Mouse (Mus musculus) cerebellum, postnatal 4 days (tissue): ENCODE measurements around the gene Snx1.

Experiments
- DNase-seq, 2 experiments: peaks; one replicate each; pipeline ENCODE4 v3.0.0; 2022; ENCODE audit warnings: low spot score in 2 of 2, mixed read lengths in 1 of 2

The Snx1 gene

DNA sequence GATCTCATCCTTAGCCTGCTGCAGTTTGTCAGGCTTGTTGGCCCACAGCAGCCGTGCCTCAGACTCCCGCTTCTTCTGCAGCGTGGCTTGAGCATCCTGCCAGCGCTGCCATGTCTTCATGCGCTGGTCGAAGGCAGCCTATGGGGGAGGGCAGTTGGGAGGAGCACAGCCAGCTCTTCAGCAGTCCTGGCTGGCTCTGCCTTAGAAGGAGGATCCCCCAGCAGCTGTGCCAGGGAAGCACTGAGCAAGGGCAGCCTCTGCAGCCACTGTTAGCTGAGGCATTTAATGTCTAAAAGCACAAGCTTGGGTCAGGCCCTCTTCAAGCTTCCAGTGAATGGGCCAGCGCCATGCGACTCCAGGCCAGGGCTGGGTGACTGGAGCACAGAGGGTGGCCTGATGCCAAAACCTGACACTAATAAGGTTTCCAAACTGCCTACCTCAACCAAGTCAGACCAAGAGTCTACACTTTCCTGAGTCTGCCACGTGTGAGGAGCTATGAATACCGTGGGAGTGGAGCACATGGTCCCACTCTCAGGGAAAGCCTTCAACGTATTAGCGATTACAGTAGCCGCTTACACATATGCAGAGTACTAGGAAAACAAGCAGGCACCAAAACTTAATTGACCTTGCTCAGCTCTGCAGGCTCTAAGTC, 35.7 kb downstream of the Snx1 start:
- DNase-seq: no peak

DNA sequence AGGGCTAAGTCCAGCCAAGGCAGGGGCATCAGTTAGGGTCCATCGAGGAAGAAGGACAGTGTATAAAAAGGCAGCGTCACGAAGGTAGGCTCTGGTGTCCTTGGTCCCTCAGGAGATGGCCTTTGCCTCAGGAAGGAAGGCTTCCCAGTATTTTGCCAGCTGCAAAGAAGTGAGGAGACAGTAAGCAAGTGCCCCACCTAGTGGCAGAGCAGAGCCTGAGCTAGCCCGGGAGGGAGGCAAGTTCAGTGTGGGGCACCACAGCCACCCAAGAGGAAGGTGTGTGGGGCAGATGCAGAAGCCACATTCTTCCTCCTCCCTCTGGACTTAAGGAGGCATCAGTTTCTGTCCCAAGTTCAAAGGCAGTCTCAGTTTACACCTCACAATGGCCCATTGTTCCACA, 38.0 kb downstream of the Snx1 start:
- DNase-seq: peak in 1 of 2 experiments; percentile 47

DNA sequence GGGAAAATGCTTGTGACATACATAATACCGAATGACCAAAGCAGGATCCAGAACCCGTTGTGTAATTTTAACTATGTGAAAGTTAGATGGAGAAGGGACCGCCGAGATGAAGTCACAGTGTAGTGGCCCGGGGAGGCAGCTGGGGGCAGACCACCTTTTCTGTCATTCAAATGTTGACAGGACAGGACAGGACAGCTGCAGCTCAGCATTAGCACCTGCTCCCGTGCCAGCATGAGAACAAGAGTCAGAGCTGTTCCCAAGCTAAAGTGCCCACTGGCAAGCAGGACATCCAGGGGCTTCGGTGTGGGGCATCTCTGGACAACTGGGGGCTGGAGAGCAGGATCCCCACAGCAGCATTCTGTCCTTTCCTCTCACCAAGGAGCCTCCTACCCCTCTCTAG, 39.3 kb downstream of the Snx1 start:
- DNase-seq: no peak

- DNase-seq: peak in 1 of 2 experiments; percentile 5
Observed at GRCm38 (mm10) chr9:66084171-66084570, 42.2 kb downstream of the Snx1 start.

GRCm38 (mm10) chr9:66081999-66082398, 44.4 kb downstream of the Snx1 start:
- DNase-seq: no peak

DNA sequence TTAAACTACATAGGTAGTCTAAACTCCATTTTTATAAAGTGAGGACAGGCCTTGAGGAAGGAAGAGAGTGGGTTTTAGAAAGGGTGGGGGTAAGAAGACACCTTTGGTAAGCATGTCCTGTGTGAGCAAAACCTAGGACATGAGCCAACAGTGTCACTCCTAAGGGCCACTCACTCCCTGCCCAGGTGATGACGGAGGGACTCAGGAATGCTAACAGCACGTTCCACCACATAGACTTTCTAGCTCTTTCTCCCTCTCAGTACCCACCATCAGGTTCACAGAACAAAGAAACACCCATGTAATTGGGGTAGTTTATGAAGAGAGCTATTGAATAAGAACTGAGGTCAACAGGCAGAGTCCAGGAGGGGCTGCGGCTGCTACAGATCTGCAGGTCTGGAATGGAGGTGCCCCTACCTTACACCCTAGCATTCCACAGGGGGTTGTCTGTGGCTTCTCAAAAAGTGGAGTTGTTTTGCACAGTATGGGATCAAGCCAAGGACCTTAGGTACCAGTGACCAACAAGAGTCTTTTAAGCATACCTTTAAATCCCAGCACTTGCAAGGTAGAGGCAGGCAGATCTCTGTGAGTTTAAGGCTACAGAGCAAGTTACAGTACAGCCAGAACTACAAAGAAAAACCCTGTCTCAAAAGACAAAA, 45.5 kb downstream of the Snx1 start:
- DNase-seq: no peak

GRCm38 (mm10) chr9:66078493-66078892, 47.9 kb downstream of the Snx1 start:
- DNase-seq: no peak

DNA sequence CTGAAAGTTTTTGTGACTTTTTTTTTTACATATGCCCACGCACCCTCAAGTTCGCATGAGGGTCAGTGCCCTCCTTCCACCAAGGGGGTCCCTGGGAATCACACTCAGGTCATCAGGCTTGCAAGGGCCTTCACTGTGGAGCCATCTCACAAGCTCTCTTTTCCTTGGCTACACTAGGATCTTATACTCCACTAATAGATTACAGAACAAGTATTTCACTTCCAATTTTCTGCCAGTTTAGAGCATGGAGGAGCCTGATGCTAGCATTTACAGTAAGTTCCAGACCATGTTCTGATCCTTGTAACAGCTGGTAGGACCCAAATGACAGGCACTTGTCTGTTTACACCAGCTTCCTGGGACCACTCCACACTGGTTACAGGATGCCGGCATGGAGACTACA, 48.3 kb downstream of the Snx1 start:
- DNase-seq: no peak

- no peak for DNase-seq
Observed at GRCm38 (mm10) chr9:66072754-66073153, 53.6 kb downstream of the Snx1 start.

- no peak for DNase-seq
Observed at GRCm38 (mm10) chr9:66070151-66070550, 56.2 kb downstream of the Snx1 start.

- peak; percentile 48 to 68 for DNase-seq
Observed at GRCm38 (mm10) chr9:66069583-66069982, 56.8 kb downstream of the Snx1 start, which contains the start of gene Snx22. Gene Snx22 (minus strand): TSS chr9:66069719.

DNA sequence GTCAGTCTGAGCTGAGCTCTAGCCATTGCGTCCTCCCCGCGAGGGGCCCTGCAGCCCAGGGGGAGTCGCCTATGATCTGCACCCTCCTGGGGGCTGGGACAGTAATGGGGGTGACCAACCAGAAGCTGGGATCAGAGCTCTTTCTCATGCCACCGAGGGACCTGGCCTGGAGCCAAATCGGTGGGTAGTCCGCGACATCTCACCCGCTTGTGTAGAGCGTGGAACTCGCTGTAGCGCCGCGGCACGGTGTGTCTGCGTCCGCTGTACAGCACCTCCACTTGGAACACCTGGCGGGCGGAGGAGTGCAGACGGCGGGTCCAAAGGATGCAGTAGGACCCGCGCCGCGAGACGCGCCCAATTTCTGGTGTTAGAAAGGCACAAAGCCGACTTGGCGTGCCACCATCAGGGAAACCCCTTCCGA, 57.4 kb downstream of the Snx1 start:
- peak in 1 of 2 experiments; percentile 43 for DNase-seq

GRCm38 (mm10) chr9:66068056-66068455, 58.3 kb downstream of the Snx1 start:
- no peak for DNase-seq

DNA sequence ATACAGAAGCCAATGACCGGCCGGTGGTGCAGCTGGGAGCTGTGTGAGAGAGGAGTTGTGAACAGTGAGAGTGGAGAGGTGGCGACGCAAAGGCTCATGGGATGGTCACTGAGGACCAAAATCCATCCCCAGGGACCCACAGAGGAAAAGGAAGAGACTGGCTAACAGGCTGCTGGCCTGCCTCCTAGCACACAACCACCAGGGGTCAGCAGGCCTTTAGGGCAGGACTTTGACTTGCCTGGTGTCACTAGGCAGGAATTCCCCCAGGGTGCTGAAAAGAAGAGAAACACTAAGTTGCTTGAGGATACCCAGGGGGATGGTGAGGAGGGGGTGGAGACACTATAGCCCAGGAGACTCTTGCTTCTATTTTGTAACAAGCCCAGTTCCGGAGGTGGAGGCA, 58.8 kb downstream of the Snx1 start:
- peak in 1 of 2 experiments; percentile 37 for DNase-seq

DNA sequence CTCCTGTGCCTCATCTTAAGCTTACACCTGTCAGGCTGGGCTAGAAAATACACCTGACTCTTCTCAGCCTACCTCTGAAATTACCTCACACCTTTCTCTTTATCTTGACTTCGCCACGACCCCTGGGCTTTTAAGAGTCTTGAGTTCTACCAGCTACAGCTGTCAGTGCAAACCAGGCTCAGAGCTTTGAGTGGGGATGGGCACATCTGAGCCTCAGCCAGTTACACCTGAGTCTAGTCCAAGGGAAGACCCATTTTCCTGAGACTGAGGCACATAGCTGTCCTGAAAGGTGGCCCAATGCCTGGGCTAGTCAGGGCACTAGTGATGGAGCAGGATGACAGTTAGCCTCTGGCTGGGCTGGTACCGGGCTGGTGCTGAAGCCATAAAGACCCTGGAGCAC, 59.6 kb downstream of the Snx1 start:
- DNase-seq: no peak

GRCm38 (mm10) chr9:66064316-66064715, 62.1 kb downstream of the Snx1 start:
- DNase-seq: no peak

GRCm38 (mm10) chr9:66063446-66063845, 62.9 kb downstream of the Snx1 start:
- DNase-seq: no peak

- no peak for DNase-seq
Observed at GRCm38 (mm10) chr9:66061656-66062055, 64.7 kb downstream of the Snx1 start.

DNA sequence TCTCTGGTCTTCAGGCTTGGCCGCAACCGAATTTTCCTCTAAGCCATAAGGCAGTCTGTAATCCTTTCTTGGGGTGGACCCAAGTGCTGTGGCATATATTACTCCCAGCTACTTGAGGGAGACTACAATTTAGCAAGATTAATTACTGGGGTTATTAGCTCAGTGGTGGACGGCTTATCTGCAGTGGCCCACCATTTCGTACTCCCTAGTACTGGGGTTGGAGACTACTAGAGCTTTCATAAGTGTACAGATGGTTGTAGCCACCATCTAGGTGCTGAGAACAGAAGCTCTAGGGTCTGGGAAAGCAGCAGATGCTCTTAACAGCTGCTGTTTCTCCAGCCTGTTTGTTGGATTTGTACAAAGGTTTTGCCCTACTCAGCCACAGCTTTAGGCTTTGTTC, 65.4 kb downstream of the Snx1 start:
- no peak for DNase-seq

DNA sequence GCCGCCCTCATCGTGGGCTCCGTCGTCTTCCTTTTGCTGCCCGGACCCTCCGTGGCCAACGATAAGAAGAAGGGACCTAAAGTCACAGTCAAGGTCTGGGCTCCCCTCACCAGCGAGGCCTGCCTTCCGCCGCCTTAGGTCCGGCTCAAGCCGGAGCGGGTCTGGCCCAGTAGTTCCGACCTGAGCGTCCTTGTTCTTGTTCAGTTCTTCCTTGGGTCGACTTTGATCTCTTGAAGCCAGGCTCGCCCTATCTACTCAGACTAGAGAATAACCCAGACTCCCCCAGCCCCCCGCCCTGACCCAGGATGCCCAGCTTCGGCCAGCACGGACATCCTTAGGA, 66.1 kb downstream of the Snx1 start:
- DNase-seq: no peak

- peak; percentile 95 to 98 for DNase-seq
Observed at GRCm38 (mm10) chr9:66059583-66060307, 66.6 kb downstream of the Snx1 start, which contains the start of gene Ppib. Gene Ppib (plus strand): TSS chr9:66060222.

- no peak for DNase-seq
Observed at GRCm38 (mm10) chr9:66053620-66054019, 72.8 kb downstream of the Snx1 start.

- DNase-seq: no peak
Observed at GRCm38 (mm10) chr9:66052731-66053130, 73.7 kb downstream of the Snx1 start.
